Mouse (Mus musculus) liver, postnatal 0 days (tissue): ENCODE results near the gene Sgk1.

Source experiments
- CTCF ChIP-seq: sonication (generic); IDR thresholded peaks from 2 replicates; pipeline ENCODE4 v1.5.1; 2016; ENCODE audit warnings: antibody characterized with exemption, low read depth
- EP300 ChIP-seq: IDR thresholded peaks from 2 replicates; pipeline ENCODE4 v1.6.1; 2016; ENCODE audit warnings: antibody characterized with exemption, low read depth, mild to moderate bottlenecking

DNA sequence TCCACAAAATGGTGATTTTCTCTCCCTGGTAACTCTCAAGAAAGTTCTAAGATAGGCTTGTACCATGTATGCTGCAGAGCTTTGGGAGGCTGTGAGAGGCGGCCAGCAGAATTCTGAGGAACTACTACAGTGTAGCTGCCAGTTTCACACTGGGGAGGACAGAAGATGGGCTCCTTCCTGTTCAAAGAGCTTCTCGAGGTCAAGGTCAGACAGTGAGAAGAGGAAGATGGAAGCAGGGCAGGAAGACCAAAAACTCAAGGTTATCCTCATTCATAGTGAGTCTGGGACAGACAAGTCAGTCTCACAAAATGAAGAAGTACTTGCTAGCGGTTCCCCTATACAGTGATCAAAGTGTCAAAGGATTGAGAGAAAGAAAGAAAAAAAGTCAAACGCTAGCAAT, 8.3 kb downstream of the Sgk1 start:
- TF ChIP-seq CTCF (no peak), EP300 (no peak)
